Mouse (Mus musculus): ENCODE data around the gene Nlk. TPM values are rescaled to one million over a fixed set of nuclear protein-coding genes. Genes with fewer than 3 reads are reported as not detected.
"Not testable (repeated sequence)": the region's sequence is repeated elsewhere in the genome, so short reads cannot be mapped to it uniquely, and the experiment has no call there.

The Nlk gene
- polyA plus RNA-seq, 1 experiment from 2014 or later = 6.1 TPM

GRCm38 (mm10) chr11:78540358-78540757 lies 156.8 kb downstream of the Nlk start:
- TF ChIP-seq CTCF (IDR thresholded peaks at IDR 0.05; ENCODE audit: low read depth) (no peak), EP300 (IDR thresholded peaks at IDR 0.05; ENCODE audit: low read depth) (no peak)
- Histone ChIP-seq H3K27me3 (ENCODE audit: insufficient read depth, low read length) (no peaks in the 10 kb centered on the region), H3K9me3 (ENCODE audit: low read length) (no peaks in the 10 kb centered on the region), H3K36me3 (replicated peaks; ENCODE audit: insufficient read depth, low read length) (peaks cover 39% of the 10 kb centered on the region), H3K4me3 (ENCODE audit: low read depth, low read length) (no peak overlapping the region), H3K4me2 (ENCODE audit: low read depth, low read length) (no peak overlapping the region), H3K4me1 (ENCODE audit: insufficient read depth) (peaks cover 17% of the 10 kb centered on the region), H3K9ac (replicated peaks) (no peak overlapping the region), H3K27ac (ENCODE audit: low read depth) (no peak overlapping the region)
- ATAC-seq (no peak), DNase-seq (peak; percentile 47)
- WGBS (ENCODE audit: insufficient replicate concordance) = 69% methylated on average over 3 of the region's 3 CpGs

- TF ChIP-seq EP300 (IDR thresholded peaks at IDR 0.05; ENCODE audit: low read depth) (no peak), CTCF (IDR thresholded peaks at IDR 0.05; ENCODE audit: low read depth) (no peak)
- H3K4me1 ChIP-seq (ENCODE audit: insufficient read depth) = peaks cover 25% of the 10 kb centered on the region
- H3K9me3 ChIP-seq (ENCODE audit: low read length) = no peaks in the 10 kb centered on the region
- H3K4me2 ChIP-seq (ENCODE audit: low read depth, low read length) = peak overlapping the region; percentile 93
- ATAC-seq (peak; percentile 3; the same call in 1 of the 2 replicates), DNase-seq (no peak)
- peaks cover 30% of the 10 kb centered on the region for H3K36me3 ChIP-seq (replicated peaks; ENCODE audit: insufficient read depth, low read length)
- H3K27me3 ChIP-seq (ENCODE audit: insufficient read depth, low read length) = no peaks in the 10 kb centered on the region
- H3K27ac ChIP-seq (ENCODE audit: low read depth) = peak overlapping the region; percentile 95
- H3K4me3 ChIP-seq (ENCODE audit: low read depth, low read length) = peak overlapping the region; percentile 80
- H3K9ac ChIP-seq (replicated peaks) = peak overlapping the region; percentile 93
- WGBS (ENCODE audit: insufficient replicate concordance) = under 1% methylated on average over 14 of the region's 14 CpGs
Observed at GRCm38 (mm10) chr11:78536690-78537084, 160.5 kb downstream of the Nlk start.

GRCm38 (mm10) chr11:78536080-78536689 lies 161.0 kb downstream of the Nlk start, which contains the start of the genes Tnfaip1 and Ift20:
TSS of gene Tnfaip1 (minus strand) at chr11:78536332.
TSS of gene Ift20 (plus strand) at chr11:78536361.
- under 1% methylated on average over 52 of the region's 52 CpGs for WGBS (ENCODE audit: insufficient replicate concordance)
- H3K4me1 ChIP-seq (ENCODE audit: insufficient read depth) = peaks cover 25% of the 10 kb centered on the region
- peak within 1 kb of the TSS; percentile 80 for H3K4me3 ChIP-seq (ENCODE audit: low read depth, low read length)
- no peaks in the 10 kb centered on the region for H3K27me3 ChIP-seq (ENCODE audit: insufficient read depth, low read length)
- H3K9ac ChIP-seq (replicated peaks) = peak within 1 kb of the TSS; percentile 93
- H3K9me3 ChIP-seq (ENCODE audit: low read length) = no peaks in the 10 kb centered on the region
- H3K36me3 ChIP-seq (replicated peaks; ENCODE audit: insufficient read depth, low read length) = peaks cover 26% of the 10 kb centered on the region
- TF ChIP-seq CTCF (IDR thresholded peaks at IDR 0.05; ENCODE audit: low read depth) (no peak), EP300 (IDR thresholded peaks at IDR 0.05; ENCODE audit: low read depth) (peak; percentile 74; the same call in 1 of the 2 replicates)
- ATAC-seq (peak; percentile 96), DNase-seq (peak; percentile 98)
- H3K27ac ChIP-seq (ENCODE audit: low read depth) = peak within 1 kb of the TSS; percentile 95
- peak within 1 kb of the TSS; percentile 93 for H3K4me2 ChIP-seq (ENCODE audit: low read depth, low read length)

- ATAC-seq = no peak
Observed at GRCm38 (mm10) chr11:78535376-78536079, 161.6 kb downstream of the Nlk start.

GRCm38 (mm10) chr11:78534516-78534915 lies 162.7 kb downstream of the Nlk start:
- Histone ChIP-seq H3K36me3 (replicated peaks; ENCODE audit: insufficient read depth, low read length) (peaks cover 13% of the 10 kb centered on the region), H3K4me1 (ENCODE audit: insufficient read depth) (peaks cover 25% of the 10 kb centered on the region), H3K9me3 (ENCODE audit: low read length) (no peaks in the 10 kb centered on the region), H3K27me3 (ENCODE audit: insufficient read depth, low read length) (no peaks in the 10 kb centered on the region), H3K9ac (replicated peaks) (no peak overlapping the region), H3K4me3 (ENCODE audit: low read depth, low read length) (no peak overlapping the region), H3K27ac (ENCODE audit: low read depth) (no peak overlapping the region), H3K4me2 (ENCODE audit: low read depth, low read length) (peak overlapping the region; percentile 93; the same call in 1 of the 2 replicates)
- DNase-seq = no peak
- 74% methylated on average over 4 of the region's 4 CpGs for WGBS (ENCODE audit: insufficient replicate concordance)
- ATAC-seq = no peak
- TF ChIP-seq EP300 (IDR thresholded peaks at IDR 0.05; ENCODE audit: low read depth) (no peak), CTCF (IDR thresholded peaks at IDR 0.05; ENCODE audit: low read depth) (peak; percentile 24; the same call in 1 of the 2 replicates)

More at GRCm38 (mm10) chr11:78535376-78536079, 161.6 kb downstream of the Nlk start:
- Histone ChIP-seq H3K4me1 (ENCODE audit: insufficient read depth) (peaks cover 25% of the 10 kb centered on the region), H3K4me2 (ENCODE audit: low read depth, low read length) (peak overlapping the region; percentile 93), H3K36me3 (replicated peaks; ENCODE audit: insufficient read depth, low read length) (peaks cover 20% of the 10 kb centered on the region), H3K27me3 (ENCODE audit: insufficient read depth, low read length) (no peaks in the 10 kb centered on the region), H3K4me3 (ENCODE audit: low read depth, low read length) (peak overlapping the region; percentile 80), H3K9me3 (ENCODE audit: low read length) (no peaks in the 10 kb centered on the region), H3K27ac (ENCODE audit: low read depth) (peak overlapping the region; percentile 77), H3K9ac (replicated peaks) (peak overlapping the region; percentile 54)
- under 1% methylated on average over 23 of the region's 23 CpGs for WGBS (ENCODE audit: insufficient replicate concordance)
- no peak for TF ChIP-seq EP300 (IDR thresholded peaks at IDR 0.05; ENCODE audit: low read depth)
- DNase-seq = no peak

GRCm38 (mm10) chr11:78531515-78531914 lies 165.7 kb downstream of the Nlk start:
- H3K9ac ChIP-seq (replicated peaks); H3K4me2 ChIP-seq (ENCODE audit: low read depth, low read length); H3K27ac ChIP-seq (ENCODE audit: low read depth); ATAC-seq; H3K27me3 ChIP-seq (ENCODE audit: insufficient read depth, low read length); H3K9me3 ChIP-seq (ENCODE audit: low read length); H3K4me3 ChIP-seq (ENCODE audit: low read depth, low read length); DNase-seq: not testable (repeated sequence)
- WGBS (ENCODE audit: insufficient replicate concordance) = 73% methylated on average over 8 of the region's 10 CpGs
- Histone ChIP-seq H3K36me3 (replicated peaks; ENCODE audit: insufficient read depth, low read length) (peaks cover 22% of the 10 kb centered on the region), H3K4me1 (ENCODE audit: insufficient read depth) (peaks cover 10% of the 10 kb centered on the region)
